Mouse (Mus musculus): ENCODE results near the gene Spon2.

- no peak for TF ChIP-seq CTCF (IDR thresholded peaks at IDR 0.05; ENCODE audit: borderline replicate concordance, extremely low read depth, insufficient read depth, insufficient read length)
- TF ChIP-seq POLR2A (IDR thresholded peaks at IDR 0.05; ENCODE audit: borderline replicate concordance, extremely low read depth, insufficient read depth, insufficient read length, poor library complexity, severe bottlenecking): no peak
Observed at GRCm38 (mm10) chr5:33214723-33215122, 3.5 kb downstream of the Spon2 start.

Measured in brain, embryonic 14.5 days (tissue).